Mouse (Mus musculus) stomach, embryonic 16.5 days (tissue): ENCODE data around the gene Sgsm3. TPM values are rescaled to one million over a fixed set of nuclear protein-coding genes. Genes with fewer than 3 reads are reported as not detected.
A peak's percentile ranks its signal among the peaks of the same experiment; 100 is the strongest.
"Not testable (repeated sequence)": the region's sequence is repeated elsewhere in the genome, so short reads cannot be mapped to it uniquely, and the experiment has no call there.

Source experiments
- ATAC-seq: fragments of 200-750 bp; cut with Nextera tagmentation; 2 replicates; pipeline ENCODE4 v1.8.0; 2017; ENCODE audit warnings: moderate number of reproducible peaks, moderate TSS enrichment; ENCODE audit not compliant: insufficient read depth, low FRiP score
- H3K27ac ChIP-seq: fragments of 300-500 bp; sonication (generic); 2 replicates; pipeline ENCODE4 v1.5.1; 2014; ENCODE audit warnings: low read length
- H3K27me3 ChIP-seq: fragments of 300-500 bp; sonication (generic); 2 replicates; pipeline ENCODE4 v1.6.1; 2014; ENCODE audit warnings: low read length, control low read depth, mixed read lengths; ENCODE audit not compliant: control insufficient read depth, insufficient read depth
- H3K36me3 ChIP-seq: fragments of 300-500 bp; sonication (generic); 2 replicates; pipeline ENCODE4 v1.6.1; 2014; ENCODE audit warnings: low read length; ENCODE audit not compliant: control insufficient read depth, insufficient read depth
- H3K4me1 ChIP-seq: fragments of 300-500 bp; sonication (generic); 2 replicates; pipeline ENCODE4 v1.6.1; 2014; ENCODE audit warnings: low read length, control low read depth, mixed read lengths; ENCODE audit not compliant: control insufficient read depth, insufficient read depth
- H3K4me2 ChIP-seq: fragments of 300-500 bp; sonication (generic); 2 replicates; pipeline ENCODE4 v1.6.1; 2014; ENCODE audit warnings: low read depth, low read length, mixed read lengths
- H3K4me3 ChIP-seq: fragments of 300-500 bp; sonication (generic); replicated peaks from 2 replicates; pipeline ENCODE4 v1.5.1; 2014; ENCODE audit warnings: mild to moderate bottlenecking, low read length
- H3K9ac ChIP-seq: fragments of 300-500 bp; sonication (generic); 2 replicates; pipeline ENCODE4 v1.6.1; 2014; ENCODE audit warnings: low read length
- H3K9me3 ChIP-seq: fragments of 300-500 bp; sonication (generic); replicated peaks from 2 replicates; pipeline ENCODE4 v1.6.1; 2016; ENCODE audit warnings: low read length, control low read depth; ENCODE audit not compliant: control insufficient read depth
- WGBS: fragments of 180-500 bp; shearing (Covaris S2); extraction: QIAGEN DNeasy Blood & Tissue Kit; methylation state at CpG from one replicate; pipeline ENCODE4 v1.1.7; 2014; 5-methylcytosine and 5-hydroxymethylcytosine counted together
- polyA plus RNA-seq: library from polyadenylated mRNA; unstranded; fragments of >200 nt; fragmentation: Nextera tagmentation; extraction: Ambion mirVana; gene quantifications from 2 replicates; pipeline ENCODE4 v1.2.1, GENCODE M21; 2015

The Sgsm3 gene
- 55.9 and 73.5 TPM in 2 replicates for polyA plus RNA-seq

DNA sequence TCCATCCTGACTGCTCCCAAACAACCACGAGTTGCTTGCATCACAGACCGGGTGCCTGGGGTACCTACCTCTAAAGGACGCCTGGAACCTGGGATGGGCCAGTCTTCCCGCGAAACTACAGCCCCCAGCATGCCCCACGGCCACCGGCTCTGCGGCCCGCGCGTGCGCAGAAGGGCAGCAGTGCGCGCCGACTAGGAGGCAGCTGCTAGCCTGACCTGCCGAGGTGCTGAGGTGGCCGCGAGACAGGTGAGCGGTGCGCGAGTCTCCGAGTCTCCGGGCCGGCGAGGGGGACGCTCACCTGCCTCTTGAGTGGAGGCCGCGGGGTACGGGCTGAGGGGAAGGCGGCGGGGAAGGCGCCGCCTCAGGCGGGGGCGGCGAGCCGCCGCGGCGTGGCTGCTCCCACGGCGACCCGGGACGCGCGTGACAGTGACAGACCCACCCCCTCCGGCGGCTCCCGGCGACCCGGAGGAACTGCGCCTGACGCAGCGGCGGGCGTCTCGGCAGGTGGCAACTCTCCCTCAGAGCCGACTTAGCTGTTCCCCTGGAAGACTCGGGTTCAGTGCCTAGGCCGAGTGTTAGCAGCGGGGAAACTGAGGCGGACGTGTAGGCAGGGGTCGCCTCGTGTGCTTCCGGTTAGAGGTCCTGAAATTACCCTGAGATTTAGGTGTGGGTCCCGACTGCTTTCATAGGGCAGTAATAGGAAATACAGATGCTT, at the start of gene Sgsm3:
Gene Sgsm3, plus strand, starts transcription at position 146 of the 715 bp plus-strand sequence.
- Histone ChIP-seq H3K4me3 (peak within 1 kb of the TSS; percentile 89), H3K36me3 (no peaks in the 10 kb centered on the region), H3K27ac (peak within 1 kb of the TSS; percentile 58), H3K4me2 (peak within 1 kb of the TSS; percentile 92), H3K9me3 (no peaks in the 10 kb centered on the region), H3K9ac (peak within 1 kb of the TSS; percentile 89), H3K4me1 (peaks cover 19% of the 10 kb centered on the region; the same call in 1 of the 2 replicates), H3K27me3 (no peaks in the 10 kb centered on the region)
- ATAC-seq, result peak; percentile 95
- WGBS, result under 1% methylated on average over 67 of the region's 67 CpGs

DNA sequence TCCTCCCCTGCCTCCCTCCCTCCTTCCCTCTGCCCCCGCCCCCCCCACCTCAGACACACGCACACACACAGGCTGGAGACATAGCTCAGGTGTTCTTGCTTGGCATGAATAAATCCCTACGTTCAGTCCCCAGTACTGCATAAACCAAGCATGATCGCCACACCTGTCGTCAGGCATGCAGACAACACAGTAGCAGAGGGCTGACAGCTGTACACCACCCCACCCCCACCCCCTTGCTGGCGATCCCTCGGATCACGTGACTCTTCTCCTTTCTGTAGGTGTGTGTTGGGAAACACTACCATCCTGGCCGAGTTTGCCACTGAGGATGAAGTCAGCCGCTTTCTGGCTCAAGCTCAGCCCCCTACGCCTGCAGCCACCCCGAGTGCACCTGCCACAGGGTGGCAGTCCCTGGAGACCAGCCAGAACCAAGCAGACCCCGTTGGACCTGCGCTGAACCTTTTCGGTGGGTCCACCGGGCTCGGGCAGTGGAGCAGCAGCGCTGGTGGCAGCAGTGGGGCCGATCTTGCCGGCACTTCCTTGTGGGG, 48.7 kb upstream of the Sgsm3 start:
- peaks cover 8% of the 10 kb centered on the region for H3K36me3 ChIP-seq
- no peaks in the 10 kb centered on the region for H3K4me1 ChIP-seq
- H3K27me3 ChIP-seq, result no peaks in the 10 kb centered on the region
- no peak overlapping the region for H3K4me3 ChIP-seq
- H3K9ac ChIP-seq, result no peak overlapping the region
- H3K27ac ChIP-seq, result peak overlapping the region; percentile 52; the same call in 1 of the 2 replicates
- no peak overlapping the region for H3K4me2 ChIP-seq
- no peak for ATAC-seq
- H3K9me3 ChIP-seq, result no peaks in the 10 kb centered on the region
- 81% methylated on average over 20 of the region's 20 CpGs for WGBS

DNA sequence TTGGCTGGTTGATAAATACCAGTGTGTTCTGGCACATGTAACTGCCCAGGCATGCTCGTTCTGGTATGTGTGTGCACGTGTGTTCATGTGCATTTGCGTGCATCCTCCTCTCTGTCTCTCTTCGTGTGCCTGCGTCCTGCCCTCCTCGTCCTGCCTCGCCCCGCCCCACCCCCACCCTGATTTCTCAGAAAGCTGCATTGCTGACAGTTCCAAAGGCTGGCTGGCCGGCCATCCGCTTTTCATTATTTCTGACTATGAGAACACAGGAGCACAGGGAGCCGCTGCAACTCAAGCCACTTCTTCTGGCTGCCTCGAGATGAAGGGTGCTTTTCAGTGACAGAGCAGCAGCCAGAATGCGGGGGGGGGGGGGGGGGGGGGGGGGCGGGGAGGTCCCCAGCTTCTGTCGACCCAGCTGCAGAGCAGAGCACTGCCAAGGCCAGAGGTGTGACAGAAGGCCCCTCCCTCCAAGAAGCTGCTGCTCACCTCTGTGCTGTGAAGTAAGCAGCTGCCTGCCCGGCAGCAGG, 47.5 kb upstream of the Sgsm3 start:
- H3K27me3 ChIP-seq, result no peaks in the 10 kb centered on the region
- peaks cover 8% of the 10 kb centered on the region for H3K36me3 ChIP-seq
- H3K4me3 ChIP-seq, result no peak overlapping the region
- H3K9ac ChIP-seq, result no peak overlapping the region
- WGBS, result 37% methylated on average over 14 of the region's 16 CpGs
- H3K9me3 ChIP-seq, result no peaks in the 10 kb centered on the region
- peak overlapping the region; percentile 27; the same call in 1 of the 2 replicates for H3K27ac ChIP-seq
- no peak; the same call in 1 of the 2 replicates for ATAC-seq
- H3K4me1 ChIP-seq, result no peaks in the 10 kb centered on the region
- no peak overlapping the region for H3K4me2 ChIP-seq

DNA sequence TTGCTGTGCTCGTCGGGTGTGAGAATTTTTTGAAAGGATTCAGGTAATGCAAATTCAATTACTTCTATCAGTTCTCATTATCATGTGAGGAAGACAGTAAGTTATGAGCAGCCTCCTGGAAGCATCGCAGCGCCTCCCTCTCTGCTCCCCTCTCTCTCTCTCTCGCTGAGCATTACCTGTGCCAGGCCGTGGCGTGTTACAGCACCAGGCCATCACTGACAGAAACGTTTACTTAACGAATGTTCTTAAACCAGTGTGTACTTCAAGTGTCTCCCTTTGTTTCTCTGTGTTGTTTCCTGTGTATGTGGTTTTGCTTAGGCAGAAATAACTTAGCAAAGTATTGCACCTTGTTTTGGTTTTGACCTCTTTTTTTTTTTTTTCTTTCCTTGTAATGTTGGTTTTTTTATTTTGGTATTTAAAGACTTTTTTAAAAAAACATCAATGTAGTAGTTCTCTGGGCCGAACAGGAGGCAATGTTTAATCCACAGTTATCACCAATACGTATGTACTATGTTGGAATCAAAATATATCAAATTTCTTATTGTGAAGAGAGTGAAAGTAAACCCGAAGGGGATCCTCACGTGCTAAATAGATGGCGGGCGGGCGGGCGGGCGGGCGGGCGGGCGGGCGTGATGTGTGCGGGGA, 46.8 kb upstream of the Sgsm3 start:
- H3K4me3 ChIP-seq, H3K36me3 ChIP-seq, H3K27ac ChIP-seq, H3K9me3 ChIP-seq, H3K4me1 ChIP-seq, ATAC-seq, H3K27me3 ChIP-seq, H3K9ac ChIP-seq, H3K4me2 ChIP-seq: not testable (repeated sequence)
- WGBS, result 77% methylated on average over 23 of the region's 23 CpGs

DNA sequence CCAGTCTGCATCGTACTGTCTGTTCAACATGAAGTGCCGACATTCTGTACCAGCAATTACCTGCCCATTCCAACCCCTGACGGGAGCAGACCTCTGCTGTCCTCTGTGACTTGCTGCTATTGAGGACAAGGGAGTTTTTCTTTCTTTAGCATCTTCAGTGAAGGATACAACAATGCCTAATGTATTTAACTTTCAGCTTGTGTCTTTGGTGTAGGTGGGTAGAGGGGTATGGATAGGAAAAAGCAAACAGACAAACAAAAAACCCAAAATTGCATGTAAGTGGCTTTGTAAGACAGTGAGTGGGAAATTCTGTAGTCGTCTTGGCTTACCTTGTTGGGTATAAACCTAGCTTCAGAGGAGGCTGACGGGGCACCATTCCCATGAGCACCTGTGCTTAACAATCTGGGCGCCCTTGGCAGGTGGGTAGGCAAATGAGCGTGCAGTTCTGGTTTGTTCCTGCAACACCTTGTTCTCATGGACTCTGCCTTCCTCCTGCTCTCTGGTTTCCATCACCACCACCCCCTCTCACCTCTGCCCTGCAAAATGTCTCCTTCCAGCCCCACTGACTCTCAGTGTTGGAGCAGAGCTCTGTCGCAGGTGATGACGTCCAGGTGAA, 46.1 kb upstream of the Sgsm3 start:
- Histone ChIP-seq H3K9ac (no peak overlapping the region), H3K4me3 (no peak overlapping the region), H3K27ac (no peak overlapping the region; the same call in 1 of the 2 replicates), H3K4me1 (no peaks in the 10 kb centered on the region), H3K4me2 (no peak overlapping the region), H3K36me3 (peaks cover 11% of the 10 kb centered on the region), H3K9me3 (no peaks in the 10 kb centered on the region), H3K27me3 (no peaks in the 10 kb centered on the region)
- 85% methylated on average over 9 of the region's 9 CpGs for WGBS
- no peak for ATAC-seq

DNA sequence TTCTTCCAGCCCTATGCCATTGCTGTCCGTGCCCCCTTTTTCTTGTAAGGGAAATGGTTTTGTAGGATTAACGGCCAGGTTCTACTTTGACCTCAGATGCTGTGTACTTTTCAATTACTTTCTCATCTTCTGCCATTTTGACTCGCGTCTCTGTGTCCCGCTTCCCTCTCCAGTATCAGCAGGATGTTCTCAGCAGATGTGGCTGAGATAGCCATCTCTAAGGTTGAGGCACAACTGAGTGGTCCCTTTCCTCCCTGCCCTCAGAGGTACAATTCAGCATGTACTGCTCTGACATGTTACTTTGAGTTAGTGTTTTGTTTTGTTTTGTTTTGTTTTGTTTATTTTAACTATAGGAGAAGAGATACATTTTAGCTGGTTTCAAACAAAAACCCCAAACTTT, 42.7 kb upstream of the Sgsm3 start:
- Histone ChIP-seq H3K9ac (no peak overlapping the region), H3K4me3 (no peak overlapping the region), H3K27me3 (no peaks in the 10 kb centered on the region), H3K9me3 (no peaks in the 10 kb centered on the region), H3K4me2 (no peak overlapping the region), H3K4me1 (no peaks in the 10 kb centered on the region), H3K36me3 (peaks cover 4% of the 10 kb centered on the region; the same call in 1 of the 2 replicates), H3K27ac (no peak overlapping the region)
- no peak for ATAC-seq
- 84% methylated on average over 5 of the region's 5 CpGs for WGBS

DNA sequence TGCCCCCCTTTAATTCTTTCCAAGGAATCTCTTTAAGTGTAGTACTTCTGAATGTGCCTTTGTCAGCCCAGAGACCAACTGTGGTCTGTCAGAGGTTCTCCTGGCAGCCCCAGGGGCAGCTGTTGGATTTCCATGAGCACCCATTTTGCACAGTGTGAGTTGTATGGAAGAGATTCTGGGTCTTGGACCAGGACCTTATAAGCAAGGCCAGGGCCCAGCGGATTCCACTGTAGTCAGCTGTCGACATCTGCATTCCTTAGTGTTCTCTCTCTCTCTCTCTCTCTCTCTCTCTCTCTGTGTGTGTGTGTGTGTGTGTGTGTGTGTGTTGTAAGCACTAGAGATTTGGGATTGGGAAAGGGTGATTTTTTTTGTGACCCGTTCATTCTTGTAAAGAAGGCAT, 40.9 kb upstream of the Sgsm3 start:
- no peak overlapping the region for H3K4me2 ChIP-seq
- 64% methylated on average over 3 of the region's 3 CpGs for WGBS
- peaks cover 4% of the 10 kb centered on the region; the same call in 1 of the 2 replicates for H3K36me3 ChIP-seq
- no peak for ATAC-seq
- no peak overlapping the region for H3K4me3 ChIP-seq
- H3K27ac ChIP-seq, result no peak overlapping the region; the same call in 1 of the 2 replicates
- H3K27me3 ChIP-seq, result no peaks in the 10 kb centered on the region
- no peaks in the 10 kb centered on the region for H3K4me1 ChIP-seq
- H3K9ac ChIP-seq, result no peak overlapping the region
- no peaks in the 10 kb centered on the region for H3K9me3 ChIP-seq

DNA sequence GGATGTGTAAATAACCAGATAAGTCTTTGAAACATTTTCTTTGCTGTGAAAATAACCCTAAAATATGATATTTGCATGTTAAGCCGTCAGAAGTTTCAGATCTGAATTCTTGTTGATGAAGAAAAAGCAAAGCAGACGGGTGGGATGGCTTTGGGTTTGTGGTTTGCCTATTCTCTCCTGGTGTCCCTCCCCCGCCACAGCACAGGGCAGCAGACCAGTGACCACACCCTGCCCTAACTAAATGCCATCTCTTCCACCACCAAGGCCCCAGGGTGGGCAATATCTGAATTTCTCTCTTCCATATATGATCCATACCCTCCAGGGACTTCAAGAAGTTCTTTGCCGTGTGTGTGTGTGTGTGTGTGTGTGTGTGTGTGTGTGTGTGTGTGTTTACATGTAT, 39.0 kb upstream of the Sgsm3 start:
- 73% methylated on average over 4 of the region's 4 CpGs for WGBS
- no peak for ATAC-seq
- H3K27me3 ChIP-seq, result no peaks in the 10 kb centered on the region

More for the DNA sequence above, 39.0 kb upstream of the Sgsm3 start:
- H3K4me1 ChIP-seq, result no peaks in the 10 kb centered on the region
- no peak overlapping the region for H3K4me2 ChIP-seq
- no peak overlapping the region for H3K4me3 ChIP-seq
- no peaks in the 10 kb centered on the region for H3K9me3 ChIP-seq
- no peak overlapping the region for H3K9ac ChIP-seq
- H3K27ac ChIP-seq, result no peak overlapping the region
- H3K36me3 ChIP-seq, result 0 out of 2 replicates have a peak, but pooled peaks cover 4% of the 10 kb centered on the region
